Mouse (Mus musculus) thymus, postnatal 10 days (tissue): ENCODE data around the gene Vmn2r40.
"Not testable (repeated sequence)": the region's sequence is repeated elsewhere in the genome, so short reads cannot be mapped to it uniquely, and the experiment has no call there.

Source experiments
- DNase-seq, 2 experiments: peaks; one replicate each; pipeline ENCODE4 v3.0.0; 2021; ENCODE audit warnings: low spot score in 2 of 2

Gene Vmn2r40

GRCm38 (mm10) chr7:8931335-8931734 lies at the start of gene Vmn2r40:
Vmn2r40 (minus strand) TSS chr7:8931435.
- DNase-seq = not testable (repeated sequence)
